Mouse (Mus musculus) cortical plate, adult 2 months (tissue): ENCODE results near the gene Spaca9.

Experiments used
- CTCF ChIP-seq: fragments of 200-500 bp; IDR thresholded peaks from 2 replicates; pipeline ENCODE4 v1.5.1; 2011; ENCODE audit warnings: mild to moderate bottlenecking, control low read depth, low read length; ENCODE audit not compliant: insufficient read depth; ENCODE audit errors: extremely low read depth
- POLR2A ChIP-seq: fragments of 200-500 bp; IDR thresholded peaks from 2 replicates; pipeline ENCODE4 v1.6.1; 2011; ENCODE audit warnings: mild to moderate bottlenecking, low read length, control low read depth; ENCODE audit not compliant: insufficient read depth; ENCODE audit errors: extremely low read depth

DNA sequence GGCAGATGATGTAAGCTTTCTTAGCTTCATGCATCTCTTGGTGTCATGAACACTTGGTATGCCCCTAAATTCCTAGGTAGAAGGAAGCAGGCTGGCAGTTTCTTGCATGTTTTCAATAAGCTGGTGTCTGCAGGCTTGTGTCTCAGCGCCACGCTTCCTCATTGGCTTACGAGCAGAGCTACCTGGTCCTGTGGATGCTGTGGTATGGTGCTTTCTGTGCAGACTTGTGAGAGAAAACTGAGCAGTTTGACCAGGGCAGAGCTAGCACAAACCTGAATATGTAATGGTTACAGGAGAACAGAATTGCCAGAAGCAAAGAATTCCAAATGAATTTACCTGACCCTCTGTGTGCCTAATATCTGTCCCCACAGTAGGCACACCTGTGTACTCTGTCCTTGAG is 56.4 kb downstream of the Spaca9 start:
- TF ChIP-seq CTCF (no peak), POLR2A (no peak)
